Mouse (Mus musculus): Measurements from ENCODE around the gene Arid5b.

DNA sequence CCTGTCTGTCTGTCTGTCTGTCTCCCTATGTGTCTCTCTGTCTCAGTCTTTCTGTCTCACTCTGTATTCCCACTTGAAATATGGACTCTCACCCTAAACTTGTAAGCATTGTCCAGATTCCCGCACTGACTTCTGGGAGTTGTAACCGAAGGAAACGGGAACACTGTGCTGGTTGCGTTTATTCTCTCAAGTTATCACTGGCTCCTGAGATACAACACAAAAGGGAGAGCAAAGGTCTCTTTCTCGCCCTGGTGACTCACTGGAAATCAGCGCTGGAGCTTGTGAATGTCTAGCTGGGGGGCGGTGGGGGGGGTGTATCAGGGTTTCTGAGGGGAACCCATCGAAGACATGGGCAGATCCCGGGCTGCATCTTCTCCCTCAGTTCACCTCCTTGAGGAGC lies 82.2 kb downstream of the Arid5b start:
- no peak for TF ChIP-seq CTCF (IDR thresholded peaks at IDR 0.05; ENCODE audit: low read depth)
- no peak for TF ChIP-seq EP300 (IDR thresholded peaks at IDR 0.05; ENCODE audit: low read depth)

Measured in liver, embryonic 14.5 days (tissue).